Mouse (Mus musculus) heart, postnatal 0 days (tissue): ENCODE data around the gene Trappc2l. TPM values are rescaled to one million over a fixed set of nuclear protein-coding genes. Genes with fewer than 3 reads are reported as not detected.

ENCODE experiments used
- ATAC-seq: fragments of 200-750 bp; cut with Nextera tagmentation; 2 replicates; pipeline ENCODE4 v1.8.0; 2017; ENCODE audit warnings: low read depth, moderate number of reproducible peaks, moderate library complexity; ENCODE audit not compliant: insufficient read depth
- DNase-seq: peaks from one replicate; pipeline ENCODE4 v3.0.0-alpha.2; 2016; ENCODE audit warnings: low spot score
- H3K27ac ChIP-seq: fragments of 300-500 bp; sonication (generic); 2 replicates; pipeline ENCODE4 v1.5.1; 2014; ENCODE audit warnings: low read depth, mild to moderate bottlenecking
- H3K27me3 ChIP-seq: fragments of 300-500 bp; sonication (generic); 2 replicates; pipeline ENCODE4 v1.6.1; 2014; ENCODE audit warnings: low read length, mixed read lengths; ENCODE audit not compliant: control insufficient read depth, insufficient read depth
- H3K36me3 ChIP-seq: fragments of 300-500 bp; sonication (generic); replicated peaks from 2 replicates; pipeline ENCODE4 v1.6.1; 2014; ENCODE audit warnings: low read length, mixed read lengths; ENCODE audit not compliant: control insufficient read depth, insufficient read depth
- H3K4me1 ChIP-seq: fragments of 300-500 bp; sonication (generic); 2 replicates; pipeline ENCODE4 v1.6.1; 2014; ENCODE audit warnings: antibody characterized with exemption; ENCODE audit not compliant: control insufficient read depth, insufficient read depth
- H3K4me2 ChIP-seq: fragments of 300-500 bp; sonication (generic); 2 replicates; pipeline ENCODE4 v1.6.1; 2014; ENCODE audit warnings: low read depth, mild to moderate bottlenecking, low read length, moderate library complexity
- H3K4me3 ChIP-seq: fragments of 300-500 bp; sonication (generic); 2 replicates; pipeline ENCODE4 v1.5.1; 2014; ENCODE audit warnings: low read depth, low read length
- H3K9ac ChIP-seq: fragments of 300-500 bp; sonication (generic); replicated peaks from 2 replicates; pipeline ENCODE4 v1.6.1; 2014; ENCODE audit warnings: low read depth, low read length, mixed read lengths
- H3K9me3 ChIP-seq: fragments of 300-500 bp; sonication (generic); replicated peaks from 2 replicates; pipeline ENCODE4 v1.6.1; 2016; ENCODE audit warnings: low read length; ENCODE audit not compliant: control insufficient read depth
- CTCF ChIP-seq: IDR thresholded peaks from 2 replicates; pipeline ENCODE4 v1.5.1; 2016; ENCODE audit warnings: antibody characterized with exemption, control low read depth, low read depth
- EP300 ChIP-seq: IDR thresholded peaks from 2 replicates; pipeline ENCODE4 v1.6.1; 2016; ENCODE audit warnings: antibody characterized with exemption, low read depth
- WGBS: fragments of 180-500 bp; shearing (Covaris S2); extraction: QIAGEN DNeasy Blood & Tissue Kit; methylation state at CpG from one replicate; pipeline ENCODE4 v1.1.7; 2014; 5-methylcytosine and 5-hydroxymethylcytosine counted together
- polyA plus RNA-seq: library from polyadenylated mRNA; unstranded; fragments of >200 nt; fragmentation: Nextera tagmentation; extraction: Ambion mirVana; gene quantifications from 2 replicates; pipeline ENCODE4 v1.2.1, GENCODE M21; 2015
- total RNA-seq: library from RNA; depleted of rRNA; stranded (reverse); fragments of >200 nt; gene quantifications from 2 replicates; pipeline ENCODE4 v1.2.3, GENCODE M21; 2014; ENCODE audit warnings: low replicate concordance

Trappc2l gene
- total and polyA plus RNA-seq, 2 experiments from 2014 or later = 5.2 to 68.8 TPM

- ATAC-seq (peak; percentile 11; the same call in 1 of the 2 replicates), DNase-seq (no peak)
- Histone ChIP-seq H3K4me1 (peaks cover 20% of the 10 kb centered on the region), H3K4me2 (peak overlapping the region; percentile 83), H3K27me3 (no peaks in the 10 kb centered on the region), H3K36me3 (peaks cover 17% of the 10 kb centered on the region), H3K9ac (peak overlapping the region; percentile 60), H3K27ac (peak overlapping the region; percentile 47; the same call in 1 of the 2 replicates), H3K9me3 (no peaks in the 10 kb centered on the region), H3K4me3 (peak overlapping the region; percentile 68)
- TF ChIP-seq EP300 (no peak), CTCF (no peak)
- WGBS = 16% methylated on average over 21 of the region's 21 CpGs
Observed at GRCm38 (mm10) chr8:122575735-122576647, 35.4 kb upstream of the Trappc2l start.

- Histone ChIP-seq H3K9me3 (no peaks in the 10 kb centered on the region), H3K36me3 (peaks cover 12% of the 10 kb centered on the region), H3K4me2 (peak within 1 kb of the TSS; percentile 83), H3K9ac (peak within 1 kb of the TSS; percentile 60), H3K27me3 (no peaks in the 10 kb centered on the region), H3K4me3 (peak within 1 kb of the TSS; percentile 68), H3K4me1 (peaks cover 20% of the 10 kb centered on the region), H3K27ac (peak within 1 kb of the TSS; percentile 47; the same call in 1 of the 2 replicates)
- DNase-seq = peak; percentile 84
- ATAC-seq = peak; percentile 88
- WGBS = under 1% methylated on average over 39 of the region's 39 CpGs
- TF ChIP-seq EP300 (no peak), CTCF (no peak)
Observed at GRCm38 (mm10) chr8:122576648-122577022, 34.8 kb upstream of the Trappc2l start, which contains the start of gene Aprt. Gene Aprt, minus strand, starts transcription at chr8:122576909.

- Histone ChIP-seq H3K36me3 (peaks cover 7% of the 10 kb centered on the region), H3K9ac (no peak overlapping the region), H3K4me1 (peaks cover 20% of the 10 kb centered on the region), H3K4me3 (peak overlapping the region; percentile 68), H3K4me2 (peak overlapping the region; percentile 83), H3K27me3 (no peaks in the 10 kb centered on the region), H3K27ac (no peak overlapping the region), H3K9me3 (no peaks in the 10 kb centered on the region)
- no peak for DNase-seq
- 0 out of 2 replicates have a peak, but pooled peaks have one; percentile 1 for ATAC-seq
- WGBS = 54% methylated on average over 10 of the region's 10 CpGs
- TF ChIP-seq EP300 (no peak), CTCF (no peak)
Observed at GRCm38 (mm10) chr8:122577116-122577515, 34.3 kb upstream of the Trappc2l start.

- H3K9ac ChIP-seq = no peak overlapping the region; the same call in 1 of the 2 replicates
- no peaks in the 10 kb centered on the region for H3K36me3 ChIP-seq
- 38% methylated on average over 7 of the region's 7 CpGs for WGBS
- no peaks in the 10 kb centered on the region for H3K9me3 ChIP-seq
- H3K27ac ChIP-seq = no peak overlapping the region
- DNase-seq (no peak), ATAC-seq (no peak)
- no peak overlapping the region for H3K4me3 ChIP-seq
- TF ChIP-seq EP300 (no peak), CTCF (no peak)
- H3K27me3 ChIP-seq = no peaks in the 10 kb centered on the region
- H3K4me1 ChIP-seq = peaks cover 20% of the 10 kb centered on the region
- H3K4me2 ChIP-seq = no peak overlapping the region
Observed at GRCm38 (mm10) chr8:122579196-122579595, 32.2 kb upstream of the Trappc2l start.

- ATAC-seq (no peak), DNase-seq (no peak)
- Histone ChIP-seq H3K36me3 (no peaks in the 10 kb centered on the region), H3K27me3 (no peaks in the 10 kb centered on the region), H3K4me3 (no peak overlapping the region), H3K9me3 (no peaks in the 10 kb centered on the region), H3K4me1 (peaks cover 3% of the 10 kb centered on the region), H3K27ac (no peak overlapping the region), H3K9ac (no peak overlapping the region), H3K4me2 (no peak overlapping the region)
- 60% methylated on average over 13 of the region's 15 CpGs for WGBS
- TF ChIP-seq CTCF (no peak), EP300 (no peak)
Observed at GRCm38 (mm10) chr8:122580926-122581325, 30.5 kb upstream of the Trappc2l start.
